Mouse (Mus musculus): ENCODE results near the gene Dner.

DNA sequence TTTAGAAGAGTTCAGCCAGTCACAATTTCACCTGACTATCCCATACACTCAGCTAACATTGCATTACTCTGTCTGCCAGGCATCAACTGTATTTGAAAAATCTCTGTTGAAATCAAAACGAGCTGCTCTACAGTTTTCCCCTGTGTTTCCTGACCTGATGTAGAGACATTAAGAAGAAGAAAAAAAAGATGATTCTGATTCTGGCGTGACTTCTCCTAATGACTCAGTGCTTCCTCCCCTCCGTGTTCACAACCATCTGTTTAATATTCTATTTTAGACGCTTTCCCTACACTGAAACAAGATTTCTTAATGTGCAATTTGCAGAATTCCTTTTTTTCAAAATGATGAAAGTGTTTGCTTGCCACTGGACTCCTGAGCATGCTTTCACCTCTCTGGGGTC, 374.7 kb downstream of the Dner start:
- TF ChIP-seq CTCF (IDR thresholded peaks at IDR 0.05; ENCODE audit: low read depth, low read length) (no peak), GATA1 (IDR thresholded peaks at IDR 0.05; ENCODE audit: borderline replicate concordance, low read length) (no peak), POLR2AphosphoS5 (IDR thresholded peaks at IDR 0.05; ENCODE audit: insufficient replicate concordance, low read depth, low read length) (no peak), TAL1 (conservative IDR thresholded peaks at IDR 0.05; ENCODE audit: low read depth, low read length) (no peak), GATA2 (IDR thresholded peaks at IDR 0.05; ENCODE audit: borderline replicate concordance, low read depth, low read length) (no peak)

All from G1E (cell line).